Mouse (Mus musculus) lung, postnatal 0 days (tissue): Measurements from ENCODE around the gene Rbfox2.

Source experiments
- CTCF ChIP-seq: IDR thresholded peaks from 2 replicates; pipeline ENCODE4 v1.5.1; 2016; ENCODE audit warnings: antibody characterized with exemption, mild to moderate bottlenecking
- EP300 ChIP-seq: IDR thresholded peaks from 2 replicates; pipeline ENCODE4 v1.6.1; 2016; ENCODE audit warnings: antibody characterized with exemption, mild to moderate bottlenecking, control low read depth

GRCm38 (mm10) chr15:77291471-77291870, 15.3 kb downstream of the Rbfox2 start:
- TF ChIP-seq CTCF (no peak), EP300 (no peak)
